Mouse (Mus musculus): ENCODE results near the gene Slc41a3. TPM values are rescaled to one million over a fixed set of nuclear protein-coding genes. Genes with fewer than 3 reads are reported as not detected.
A peak's percentile ranks its signal among the peaks of the same experiment; 100 is the strongest.

The Slc41a3 gene
- total RNA-seq, 4 experiments from 2014 or later = 3.3 to 6.6 (median 5.0) TPM

DNA sequence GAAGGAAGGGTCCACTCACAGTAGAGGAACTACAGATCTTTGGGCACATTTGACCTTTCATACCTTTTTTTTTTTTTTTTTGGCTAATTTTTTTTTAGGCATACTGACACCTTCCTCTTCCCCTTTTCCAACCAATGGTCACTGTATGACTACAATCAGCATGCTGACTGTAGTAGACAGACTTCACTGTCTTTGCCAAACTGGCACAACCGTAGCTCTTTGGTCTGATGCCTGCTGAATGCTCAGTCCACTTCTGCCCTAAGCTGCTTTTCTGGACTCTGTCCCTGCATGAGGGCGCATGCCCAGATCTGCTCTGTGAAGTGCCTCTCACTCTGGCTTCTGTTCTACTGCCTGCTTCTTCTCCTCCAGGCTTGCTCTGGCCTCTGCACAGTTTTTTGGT lies 6.9 kb upstream of the Slc41a3 start:
- peak; percentile 40 to 44 for DNase-seq (ENCODE audit: low spot score in 2 of 2)

DNA sequence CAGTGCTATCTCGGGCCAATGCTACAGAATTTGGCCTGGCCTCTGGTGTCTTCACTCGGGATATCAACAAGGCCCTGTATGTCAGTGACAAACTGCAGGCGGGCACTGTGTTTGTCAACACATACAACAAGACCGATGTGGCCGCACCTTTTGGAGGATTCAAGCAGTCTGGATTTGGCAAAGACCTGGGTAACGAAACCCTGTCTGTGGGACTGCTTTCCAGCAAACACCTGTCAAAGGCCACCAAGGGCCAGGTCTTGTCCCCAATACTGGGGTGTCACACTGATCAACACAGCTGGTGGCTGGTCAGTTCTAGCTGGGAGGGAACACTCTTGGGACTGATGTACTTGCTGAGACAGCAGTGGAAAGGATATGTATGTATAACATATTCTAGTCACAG lies 6.3 kb upstream of the Slc41a3 start:
- no peak for DNase-seq (ENCODE audit: low spot score in 2 of 2)

DNA sequence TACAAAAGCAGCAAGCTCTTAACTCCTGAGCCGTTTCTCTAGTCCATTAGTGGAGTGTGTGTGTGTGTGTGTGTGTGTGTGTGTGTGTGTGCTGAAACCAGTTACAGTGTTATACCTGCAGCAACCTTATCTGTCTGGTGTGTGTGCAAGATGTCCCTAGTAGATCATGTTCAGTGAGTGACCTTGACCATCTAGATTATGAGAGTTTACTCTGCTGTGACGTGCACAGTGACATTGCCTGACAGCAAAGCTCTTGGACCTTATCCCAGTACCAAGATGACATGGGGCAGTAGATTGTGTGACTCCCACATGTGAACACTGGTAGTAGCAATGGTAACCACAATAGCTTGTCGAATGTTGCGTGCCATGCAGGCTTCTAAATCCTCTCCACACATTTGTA lies 4.2 kb upstream of the Slc41a3 start:
- no peak for DNase-seq (ENCODE audit: low spot score in 2 of 2)

DNA sequence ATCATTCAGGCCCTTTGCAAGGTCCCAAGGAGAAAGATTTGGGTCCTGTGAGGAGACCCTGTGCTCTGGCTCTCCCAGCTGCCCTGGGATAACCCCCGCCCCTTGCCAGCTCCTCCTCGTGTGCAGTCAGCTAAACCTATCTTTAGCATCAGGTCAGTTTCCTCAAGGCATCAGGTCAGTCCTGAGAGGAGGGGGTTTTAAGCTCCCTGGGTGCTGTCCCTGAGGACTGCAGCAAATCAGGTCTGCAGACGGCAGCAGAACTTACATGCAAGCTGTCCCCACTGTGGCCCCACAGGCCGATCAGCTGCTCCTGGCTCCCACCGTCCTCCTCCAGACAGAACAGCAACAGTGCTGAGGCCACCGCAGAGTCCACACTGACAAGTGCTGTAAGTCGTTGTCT lies 2.8 kb upstream of the Slc41a3 start:
- no peak for DNase-seq (ENCODE audit: low spot score in 2 of 2)

DNA sequence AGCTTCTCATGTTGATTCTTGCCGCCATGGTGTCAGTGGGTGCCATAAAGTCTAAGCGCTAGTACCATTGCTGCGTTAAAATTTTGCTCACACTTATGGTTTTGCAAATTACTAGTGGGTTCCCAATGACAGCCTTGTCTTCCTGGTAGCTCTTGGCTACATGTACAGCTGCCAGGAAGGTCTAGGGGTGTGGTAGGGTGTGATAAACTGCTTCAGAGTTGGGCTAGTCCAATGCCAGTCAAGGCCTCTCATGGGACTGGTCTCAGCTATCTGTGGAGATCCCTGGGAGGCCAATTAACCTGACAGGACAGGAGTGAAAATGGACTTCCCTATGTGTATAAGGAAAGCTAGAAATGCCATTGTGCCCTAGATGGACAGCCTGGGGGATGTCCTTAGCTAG lies 2.2 kb upstream of the Slc41a3 start:
- DNase-seq (ENCODE audit: low spot score in 2 of 2) = no peak

DNA sequence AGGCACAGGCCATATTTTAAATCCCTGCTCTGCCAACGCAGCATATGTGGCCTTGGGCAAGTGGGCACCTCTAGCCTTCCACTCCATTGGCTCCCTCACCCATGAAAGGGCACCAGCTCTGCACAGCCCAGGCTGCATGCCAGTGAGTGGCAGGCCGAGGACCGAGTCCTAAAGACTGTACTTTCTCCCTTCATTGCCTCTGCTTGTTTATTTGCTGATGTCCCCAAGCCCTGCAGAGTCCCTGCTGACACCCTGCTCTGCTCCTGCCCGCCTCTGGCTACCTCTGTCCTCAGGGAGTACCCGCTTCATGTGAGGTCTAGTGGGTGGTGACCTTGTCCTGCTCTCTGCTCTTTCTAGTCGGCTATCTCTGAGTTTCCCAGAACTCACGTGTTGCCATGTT lies 1.4 kb upstream of the Slc41a3 start:
- no peak for DNase-seq (ENCODE audit: low spot score in 2 of 2)

DNA sequence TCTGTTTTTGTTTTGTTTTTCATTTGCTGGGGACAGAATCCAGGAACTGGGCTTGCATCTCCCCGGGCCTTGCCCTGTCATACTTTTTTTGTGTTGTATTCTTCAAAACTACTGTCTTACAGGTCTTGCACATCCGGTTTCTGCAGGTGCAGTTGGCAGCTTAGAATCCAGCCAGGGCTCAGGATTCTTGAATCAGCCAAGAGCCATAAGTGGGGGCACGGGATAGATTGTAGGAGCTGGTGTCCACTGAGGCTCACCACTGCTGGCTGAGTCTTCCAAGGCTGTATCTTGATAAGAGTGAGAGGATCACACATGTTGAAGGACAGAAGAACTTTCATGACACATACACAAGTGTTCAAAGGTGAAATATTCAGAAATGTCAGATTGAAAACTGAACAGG lies 395 bp upstream of the Slc41a3 start:
- DNase-seq (ENCODE audit: low spot score in 2 of 2) = no peak

DNA sequence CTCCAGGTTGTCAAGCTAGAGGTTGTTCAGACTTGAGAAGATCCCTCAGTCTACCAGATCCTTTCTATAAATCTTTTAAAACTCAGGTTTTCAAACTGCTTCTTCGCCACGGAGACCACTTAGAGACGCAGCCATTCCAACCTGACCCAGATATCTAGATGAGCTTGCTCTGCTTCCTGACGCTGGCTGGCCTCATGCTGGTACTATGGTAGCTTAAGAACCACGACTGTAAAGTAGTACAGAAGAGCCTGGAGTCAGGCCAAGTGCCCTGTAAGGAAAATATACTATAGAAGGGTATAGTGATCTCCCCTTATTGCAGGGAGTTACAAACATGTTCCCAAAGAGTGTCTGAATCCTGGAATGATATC lies 757 bp downstream of the Slc41a3 start:
- no peak for DNase-seq (ENCODE audit: low spot score in 2 of 2)

DNA sequence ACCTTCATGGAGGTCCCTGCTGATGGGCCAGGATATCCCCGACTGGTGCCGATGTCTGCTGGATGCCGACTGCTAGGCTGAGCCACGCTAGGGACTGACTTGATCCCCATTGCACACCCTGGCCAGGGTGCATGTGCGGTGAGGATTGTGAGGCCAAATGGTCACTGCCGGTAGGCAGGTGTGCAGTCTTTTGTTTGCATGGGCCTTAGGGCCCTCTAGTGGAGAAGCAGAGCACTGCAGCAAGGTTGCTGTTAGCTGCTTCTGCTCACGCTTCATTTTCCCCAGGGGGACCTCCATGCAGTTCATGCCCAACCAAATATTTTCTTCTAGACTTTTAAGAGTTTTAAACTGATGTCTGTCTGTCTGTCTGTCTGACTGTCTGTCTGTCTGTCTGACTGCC lies 2.0 kb downstream of the Slc41a3 start:
- peak in 1 of 2 experiments; percentile 63 for DNase-seq (ENCODE audit: low spot score in 2 of 2)

DNA sequence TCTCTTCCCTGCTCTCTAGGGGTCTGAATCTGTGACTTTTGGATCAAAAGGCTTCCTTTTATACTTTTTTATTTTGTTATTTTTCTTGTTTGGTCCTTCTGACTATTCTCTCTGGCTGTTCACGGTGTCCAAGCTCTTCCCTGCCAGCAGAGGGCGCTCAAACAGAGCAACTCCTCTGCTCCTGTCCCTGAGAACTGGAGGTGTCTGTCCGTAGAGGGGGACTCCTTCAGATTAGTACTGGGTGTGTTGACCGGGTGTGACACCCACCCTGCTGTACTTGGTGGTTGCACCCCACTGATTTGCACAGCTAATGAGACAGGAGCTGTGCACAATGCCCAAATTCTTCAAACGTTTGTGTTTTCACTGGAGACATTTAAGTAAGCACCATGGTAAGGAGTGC lies 2.7 kb downstream of the Slc41a3 start:
- peak in 1 of 2 experiments; percentile 42 for DNase-seq (ENCODE audit: low spot score in 2 of 2)

DNA sequence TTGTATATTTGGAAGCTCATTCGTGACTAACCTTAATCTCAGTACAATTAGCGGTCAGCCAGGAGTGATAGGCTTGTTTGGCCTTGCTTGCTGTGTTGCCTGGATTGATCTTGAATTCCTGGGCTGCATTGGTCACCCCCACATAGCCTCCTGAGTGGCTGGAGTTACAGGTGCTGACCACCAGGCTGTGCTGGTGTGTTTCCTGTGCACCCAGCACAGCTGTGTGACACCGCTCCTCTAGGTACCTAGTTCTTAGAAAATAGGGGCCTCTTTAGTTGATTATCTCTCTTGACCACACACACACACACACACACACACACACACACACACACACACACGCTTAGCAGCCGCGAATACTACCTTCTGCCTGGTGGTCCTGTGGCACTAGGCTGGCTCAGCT lies 3.7 kb downstream of the Slc41a3 start:
- no peak for DNase-seq (ENCODE audit: low spot score in 2 of 2)

DNA sequence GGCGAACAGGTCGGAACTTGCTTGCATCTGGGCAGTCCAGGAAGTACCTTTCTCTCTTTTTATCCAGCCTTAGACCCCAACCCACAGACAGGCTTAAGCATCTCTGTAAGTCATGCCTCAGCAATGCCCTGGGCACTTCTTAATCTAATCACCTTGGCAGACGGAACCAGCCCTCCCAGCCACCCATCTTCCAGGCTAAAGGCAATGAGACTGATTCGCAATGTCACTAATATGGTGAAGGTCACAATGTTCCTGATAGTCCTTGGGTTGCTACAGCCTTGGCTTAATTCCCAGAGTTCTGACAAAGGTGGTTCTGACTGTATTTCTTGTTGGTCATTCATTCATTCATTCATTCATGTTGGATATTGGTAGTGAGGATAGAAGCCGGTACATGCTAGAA lies 5.7 kb downstream of the Slc41a3 start:
- no peak for DNase-seq (ENCODE audit: low spot score in 2 of 2)

DNA sequence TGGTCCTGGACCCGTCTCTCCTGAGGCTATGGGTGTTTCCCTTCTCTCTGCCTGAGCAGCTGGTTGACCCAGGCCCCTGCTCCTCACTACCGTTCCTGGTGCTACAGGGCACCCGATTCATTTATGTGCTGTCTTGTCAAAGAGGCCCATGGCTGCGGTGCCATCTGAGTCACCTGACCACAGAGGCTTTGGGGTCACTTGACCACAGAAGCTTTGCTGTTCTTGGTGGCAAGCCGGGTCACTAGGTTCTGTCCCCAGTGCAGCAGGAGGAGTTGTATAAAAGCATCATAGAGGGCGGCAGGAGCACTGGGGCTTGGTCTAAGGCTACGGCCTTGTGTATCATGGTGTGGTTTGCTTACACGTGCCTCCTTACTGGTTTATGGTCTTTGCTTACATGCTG lies 8.8 kb downstream of the Slc41a3 start:
- no peak for DNase-seq (ENCODE audit: low spot score in 2 of 2)

DNA sequence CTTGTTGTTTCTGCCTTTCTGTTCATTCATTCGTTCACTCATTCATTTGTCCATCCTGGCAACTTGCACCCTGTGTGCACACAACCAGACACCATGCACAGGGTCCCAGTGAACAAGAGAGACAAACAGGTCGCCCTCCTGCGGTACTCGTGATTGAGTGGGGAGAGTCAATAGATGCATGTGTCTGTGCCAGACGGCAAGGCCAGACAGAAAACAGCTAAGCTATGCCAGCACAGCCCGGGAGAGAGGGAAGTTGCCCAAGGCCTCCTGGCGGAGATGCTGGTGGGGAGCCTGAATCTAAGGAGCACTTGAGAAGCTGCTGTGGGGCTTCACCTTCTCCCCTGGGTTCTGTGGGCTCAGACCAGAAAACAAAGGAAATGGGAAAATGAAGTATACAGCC lies 10.8 kb downstream of the Slc41a3 start:
- no peak for DNase-seq (ENCODE audit: low spot score in 2 of 2)

DNA sequence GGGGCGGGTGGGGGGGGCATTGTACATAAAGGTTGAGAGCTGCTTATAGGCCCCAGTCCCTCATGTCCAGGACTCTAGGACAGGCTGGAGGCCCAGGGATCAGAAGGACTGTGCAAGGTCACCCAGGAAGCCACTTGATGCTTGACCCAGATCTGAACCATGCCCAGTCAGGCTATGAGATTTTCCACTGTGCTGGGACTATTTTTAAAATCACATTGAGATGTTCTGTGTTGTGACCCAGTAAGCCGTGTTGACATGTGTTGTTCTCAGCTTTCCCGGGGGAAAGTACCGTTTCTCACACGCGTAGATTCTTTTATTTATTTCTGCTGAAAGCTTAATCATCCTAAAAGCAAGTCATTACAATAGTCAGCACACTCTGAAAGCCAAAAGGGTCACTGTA lies 11.5 kb downstream of the Slc41a3 start:
- no peak for DNase-seq (ENCODE audit: low spot score in 2 of 2)

DNA sequence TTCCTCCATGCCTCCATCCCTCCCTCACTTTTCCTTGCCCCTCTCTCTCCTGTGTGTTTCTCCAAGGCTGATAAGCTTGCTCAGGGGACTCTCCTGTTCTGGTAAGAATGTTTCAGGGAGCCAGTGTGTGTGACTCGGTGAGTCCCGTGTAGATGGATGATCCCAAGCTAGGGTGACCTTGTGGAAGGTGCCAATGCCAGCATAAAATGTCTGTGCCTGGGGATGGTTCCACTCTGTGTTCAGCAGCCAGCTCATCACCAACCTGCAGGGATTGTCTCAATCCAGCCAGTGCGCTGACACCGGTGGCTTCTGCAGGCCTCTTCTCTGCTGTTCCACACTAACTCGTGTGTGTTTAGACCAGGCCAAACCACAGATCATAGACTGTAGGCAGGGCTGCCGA lies 12.0 kb downstream of the Slc41a3 start:
- no peak for DNase-seq (ENCODE audit: low spot score in 2 of 2)

DNA sequence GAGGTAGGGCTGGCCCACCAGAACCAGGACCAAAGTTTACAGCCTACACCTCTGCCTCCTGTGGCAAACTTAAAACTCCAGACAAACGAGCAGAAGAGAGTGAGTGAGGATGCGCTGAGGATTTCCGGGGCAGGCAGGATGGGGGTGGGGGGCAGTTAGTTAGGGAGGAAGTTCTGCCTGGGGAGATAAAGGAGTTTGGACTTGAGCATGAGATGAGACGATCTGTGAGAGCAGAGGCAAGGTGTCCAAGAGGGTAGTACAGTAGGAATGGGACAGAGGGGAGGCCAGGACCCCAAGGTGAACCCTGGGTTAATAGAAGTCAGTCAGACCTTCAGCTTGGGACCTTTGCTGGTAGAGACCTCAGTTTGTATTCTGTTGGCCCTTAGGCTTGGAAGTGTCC lies 13.7 kb downstream of the Slc41a3 start:
- no peak for DNase-seq (ENCODE audit: low spot score in 2 of 2)

DNA sequence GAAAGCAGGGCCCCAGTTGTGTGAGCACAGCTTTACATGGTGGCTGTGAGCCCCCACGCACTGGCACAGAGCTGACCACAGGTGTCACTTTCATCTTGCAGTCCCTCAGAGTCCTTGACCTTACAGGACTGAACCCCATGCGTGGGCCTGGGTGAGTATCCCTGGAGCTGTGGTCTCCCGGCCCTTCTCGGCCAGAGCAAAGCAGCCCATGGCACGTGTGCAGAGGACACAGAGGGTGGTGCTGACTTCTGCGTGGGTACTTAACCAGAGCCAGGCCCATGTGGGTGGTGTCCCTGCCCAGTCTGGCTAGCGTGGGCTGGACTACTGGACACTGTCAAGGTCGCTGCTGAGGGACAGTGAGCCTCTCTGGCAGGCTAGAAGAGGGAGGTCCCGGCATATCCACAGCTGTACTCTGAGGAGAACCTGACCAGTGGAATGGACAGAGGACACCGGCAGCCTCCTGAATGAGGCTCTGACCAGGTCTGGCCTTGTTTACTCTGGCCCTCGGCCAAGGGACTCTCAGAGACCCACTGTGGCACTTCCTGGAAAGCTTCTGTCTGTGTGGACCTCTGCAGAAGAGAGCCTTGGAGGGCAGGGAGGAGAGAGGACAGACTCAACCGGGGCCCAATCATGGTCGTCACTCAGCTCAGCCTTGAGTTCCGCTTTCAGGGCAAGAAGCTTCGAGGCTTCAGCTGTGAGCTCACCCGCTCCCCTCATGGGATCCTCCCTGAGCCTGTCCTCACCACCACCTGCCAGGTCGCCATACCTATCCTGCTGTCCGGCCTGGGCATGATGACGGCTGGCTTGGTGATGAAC lies 14.5 kb downstream of the Slc41a3 start:
- no peak for DNase-seq (ENCODE audit: low spot score in 2 of 2)

DNA sequence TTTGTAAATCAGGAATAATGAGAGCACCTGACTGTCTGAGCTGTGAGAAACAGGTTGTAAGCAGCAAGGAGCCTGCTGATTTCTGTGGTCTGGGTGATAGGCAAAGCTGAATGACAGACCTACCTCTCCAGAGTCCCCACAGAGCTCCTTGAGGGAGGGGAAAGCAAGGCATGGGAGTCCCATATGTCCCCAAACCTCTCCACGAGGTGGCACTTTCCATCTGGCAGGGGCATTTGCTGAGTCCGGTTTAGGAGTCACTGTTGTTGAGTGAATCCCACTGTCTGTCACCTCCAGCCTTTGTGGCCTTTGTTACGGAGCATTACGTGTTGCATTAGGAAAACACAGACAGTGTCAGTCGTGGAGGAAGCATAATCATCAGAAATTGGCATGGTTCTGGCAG lies 15.4 kb downstream of the Slc41a3 start:
- no peak for DNase-seq (ENCODE audit: low spot score in 2 of 2)

DNA sequence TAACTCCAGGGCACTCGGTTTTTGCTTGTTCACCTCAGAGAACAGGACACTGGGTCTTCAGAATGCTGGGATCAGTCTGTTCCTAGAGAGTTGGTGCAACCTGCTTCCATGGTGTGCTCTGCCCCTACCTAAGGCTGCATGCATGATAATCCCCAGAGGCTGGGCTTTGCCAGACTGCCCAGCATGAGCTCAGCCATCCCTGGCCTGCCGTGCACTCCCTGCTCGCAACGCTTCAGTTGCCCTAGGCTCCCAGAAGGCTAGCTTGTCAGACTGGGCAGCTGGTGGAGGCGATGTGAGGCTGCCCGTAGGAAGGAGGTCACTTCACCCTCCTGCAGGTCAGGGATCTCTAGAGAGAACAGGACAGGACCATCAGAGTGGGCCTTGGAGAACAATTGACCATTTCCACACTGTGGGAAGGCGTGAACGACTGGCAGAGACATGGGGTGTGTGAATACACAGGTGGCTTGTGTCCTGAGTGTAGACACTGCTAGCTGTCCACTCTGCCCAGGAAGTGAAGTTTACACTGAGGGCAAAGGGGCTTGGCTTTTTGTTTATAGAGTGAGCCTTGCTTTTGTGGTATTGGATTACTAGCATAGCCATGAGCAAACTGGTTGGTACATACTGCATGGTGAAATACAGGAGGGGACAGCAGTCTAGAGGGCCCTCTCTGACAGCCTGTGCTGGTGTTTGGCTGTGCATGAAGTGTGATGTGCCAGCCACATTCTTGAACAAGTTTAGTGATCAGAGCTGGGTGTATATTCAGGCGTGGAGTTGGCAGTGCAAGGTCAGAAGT lies 16.5 kb downstream of the Slc41a3 start:
- DNase-seq (ENCODE audit: low spot score in 2 of 2) = no peak

DNA sequence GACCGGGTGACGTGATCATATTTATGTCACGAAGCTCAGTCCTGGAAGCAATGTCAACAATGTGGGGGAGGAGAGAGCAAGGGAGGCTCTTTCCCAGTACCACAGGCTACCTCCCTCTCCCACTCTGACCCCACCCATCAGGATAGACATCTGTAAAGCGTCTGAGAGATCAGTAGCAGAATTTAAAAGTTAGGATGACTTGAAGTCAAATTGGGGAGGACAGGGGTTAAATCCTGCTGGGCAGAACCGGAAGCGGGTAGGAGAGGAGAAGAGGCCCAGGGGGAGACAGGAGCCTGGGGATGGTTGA lies 17.0 kb downstream of the Slc41a3 start:
- no peak for DNase-seq (ENCODE audit: low spot score in 2 of 2)

DNA sequence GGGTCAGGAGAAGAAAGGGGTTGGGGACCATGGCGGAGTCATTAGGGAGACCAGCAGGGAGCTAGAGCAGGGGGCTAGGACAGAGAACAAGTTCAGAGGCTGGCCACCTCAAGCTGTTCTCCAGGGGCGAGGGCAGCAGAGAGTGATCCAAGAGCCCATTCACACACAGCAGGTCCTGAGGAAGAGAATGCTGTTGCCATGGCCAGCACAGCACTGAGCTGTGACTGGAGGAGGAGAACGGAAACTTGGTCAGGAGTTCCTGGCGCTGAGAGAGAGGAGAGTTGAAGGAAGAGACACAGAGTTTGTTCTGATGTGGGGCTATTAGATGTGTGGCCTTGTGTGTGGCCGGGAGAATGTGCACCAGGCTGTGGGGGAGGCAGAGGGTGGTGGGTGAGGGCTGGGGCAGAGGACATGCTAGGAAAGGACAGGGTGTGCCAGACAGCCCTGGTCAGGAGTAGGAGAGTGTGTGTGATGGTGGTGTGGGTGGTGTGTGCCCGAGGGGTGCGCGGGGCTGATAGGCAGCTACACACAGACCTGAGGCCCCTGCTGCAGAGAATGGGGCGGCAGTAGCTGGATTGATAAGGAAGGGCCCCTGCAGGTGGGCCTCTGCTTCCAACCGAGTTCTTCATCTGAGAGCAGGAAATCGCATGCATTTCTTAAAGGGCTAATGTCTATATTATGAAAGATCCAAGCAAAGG lies 18.4 kb downstream of the Slc41a3 start:
- no peak for DNase-seq (ENCODE audit: low spot score in 2 of 2)

DNA sequence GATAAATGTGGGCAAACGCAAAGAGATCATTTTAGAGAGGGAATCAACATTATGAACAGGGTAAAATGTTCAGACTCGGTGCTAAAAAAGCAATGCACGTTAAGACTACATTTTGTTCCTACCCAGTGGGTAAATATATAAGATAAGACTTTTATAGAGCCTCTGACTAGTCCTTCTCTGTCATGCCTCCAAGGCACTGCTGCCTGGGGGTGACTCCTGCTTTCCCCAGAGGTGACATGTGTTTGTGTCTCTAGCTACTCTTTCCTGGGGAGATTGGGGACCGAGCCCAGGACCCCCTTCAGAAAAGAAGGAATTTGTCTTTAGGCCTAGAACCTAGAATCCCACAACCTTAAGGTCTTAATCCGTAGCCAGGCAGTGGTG lies 18.9 kb downstream of the Slc41a3 start:
- DNase-seq (ENCODE audit: low spot score in 2 of 2) = no peak

Data from layer of hippocampus, adult 8-10 months (tissue).